Mouse (Mus musculus) monocyte, adult 2 months (primary cell): Measurements from ENCODE around the gene Polg.
A peak's percentile ranks its signal among the peaks of the same experiment; 100 is the strongest.

Experiments
- DNase-seq, 2 experiments: peaks; one replicate each; pipeline ENCODE4 v3.0.0; 2022; ENCODE audit warnings: low spot score in 2 of 2, low read depth in 1 of 2

The Polg gene

GRCm38 (mm10) chr7:79502152-79503102 lies 36.3 kb upstream of the Polg start:
- no peak for DNase-seq

- DNase-seq: no peak
Observed at GRCm38 (mm10) chr7:79501581-79502031, 35.4 kb upstream of the Polg start.

GRCm38 (mm10) chr7:79500681-79501306 lies 34.6 kb upstream of the Polg start:
- DNase-seq: no peak

GRCm38 (mm10) chr7:79499596-79500570 lies 33.7 kb upstream of the Polg start:
- DNase-seq: no peak

- DNase-seq: no peak
Observed at GRCm38 (mm10) chr7:79498965-79499595, 32.9 kb upstream of the Polg start.

- no peak for DNase-seq
Observed at GRCm38 (mm10) chr7:79498356-79498755, 32.2 kb upstream of the Polg start.

- DNase-seq: no peak
Observed at GRCm38 (mm10) chr7:79497701-79498115, 31.5 kb upstream of the Polg start.

GRCm38 (mm10) chr7:79496816-79497328 lies 30.7 kb upstream of the Polg start:
- DNase-seq: no peak

- DNase-seq: peak; percentile 47 to 74
Observed at GRCm38 (mm10) chr7:79495988-79496815, 30.0 kb upstream of the Polg start.

GRCm38 (mm10) chr7:79493915-79494314 lies 27.8 kb upstream of the Polg start:
- no peak for DNase-seq

- no peak for DNase-seq
Observed at GRCm38 (mm10) chr7:79486528-79486927, 20.4 kb upstream of the Polg start.

- DNase-seq: no peak
Observed at GRCm38 (mm10) chr7:79474831-79475399, 8.8 kb upstream of the Polg start.

- DNase-seq: no peak
Observed at GRCm38 (mm10) chr7:79473496-79474194, 7.5 kb upstream of the Polg start.

- DNase-seq: no peak
Observed at GRCm38 (mm10) chr7:79472792-79473191, 6.6 kb upstream of the Polg start.

- no peak for DNase-seq
Observed at GRCm38 (mm10) chr7:79471436-79471835, 5.3 kb upstream of the Polg start.

GRCm38 (mm10) chr7:79470718-79471117 lies 4.6 kb upstream of the Polg start:
- DNase-seq: no peak

- no peak for DNase-seq
Observed at GRCm38 (mm10) chr7:79469766-79470165, 3.6 kb upstream of the Polg start.

- no peak for DNase-seq
Observed at GRCm38 (mm10) chr7:79468994-79469393, 2.8 kb upstream of the Polg start.

- DNase-seq: no peak
Observed at GRCm38 (mm10) chr7:79467951-79468350, 1.8 kb upstream of the Polg start.
